Mouse (Mus musculus) frontal cortex, postnatal 10 days (tissue): ENCODE results near the gene Nlgn1.

Experiments used
- DNase-seq, 2 experiments: peaks; one replicate each; pipeline ENCODE4 v3.0.0; 2022; ENCODE audit warnings: low spot score in 2 of 2, mixed read lengths in 1 of 2

Nlgn1 gene

DNA sequence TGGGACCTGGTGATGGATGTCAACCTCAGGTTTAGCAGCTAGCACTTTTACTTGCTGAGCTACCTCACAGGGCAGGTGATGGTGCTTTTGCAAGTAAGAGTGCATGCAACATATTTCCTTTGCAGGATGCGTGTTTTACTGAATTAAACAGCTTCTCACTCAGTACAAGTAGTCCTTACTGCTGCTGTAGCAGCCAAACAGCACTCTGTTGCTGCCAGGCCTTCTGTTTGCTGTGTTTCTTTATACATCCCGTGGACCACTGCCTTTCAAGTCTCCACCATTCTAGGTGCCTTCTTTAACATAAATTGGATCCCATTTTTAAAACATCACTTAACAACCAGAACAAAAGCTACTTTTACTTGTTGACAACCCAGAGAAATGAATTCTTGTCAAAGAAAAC is 502.0 kb downstream of the Nlgn1 start:
- DNase-seq = no peak

DNA sequence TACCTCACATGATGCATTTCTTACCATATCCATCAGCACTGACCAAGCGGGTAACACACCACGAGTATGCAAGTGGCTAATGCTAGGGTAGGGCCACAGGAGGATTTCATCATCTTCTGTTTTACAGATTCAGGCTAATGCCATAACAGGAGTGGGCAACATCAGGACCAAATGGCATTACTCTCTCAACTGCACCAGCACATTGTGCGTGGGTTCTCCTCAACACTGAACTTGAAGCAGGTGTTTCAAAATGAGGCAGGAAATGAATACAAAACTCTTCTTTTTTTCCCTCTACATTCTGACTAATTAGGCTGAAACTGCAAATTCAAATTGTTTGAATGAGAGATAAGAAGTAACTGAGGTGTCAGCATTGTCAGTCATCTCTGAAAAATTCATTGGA is 518.9 kb downstream of the Nlgn1 start:
- DNase-seq = no peak

DNA sequence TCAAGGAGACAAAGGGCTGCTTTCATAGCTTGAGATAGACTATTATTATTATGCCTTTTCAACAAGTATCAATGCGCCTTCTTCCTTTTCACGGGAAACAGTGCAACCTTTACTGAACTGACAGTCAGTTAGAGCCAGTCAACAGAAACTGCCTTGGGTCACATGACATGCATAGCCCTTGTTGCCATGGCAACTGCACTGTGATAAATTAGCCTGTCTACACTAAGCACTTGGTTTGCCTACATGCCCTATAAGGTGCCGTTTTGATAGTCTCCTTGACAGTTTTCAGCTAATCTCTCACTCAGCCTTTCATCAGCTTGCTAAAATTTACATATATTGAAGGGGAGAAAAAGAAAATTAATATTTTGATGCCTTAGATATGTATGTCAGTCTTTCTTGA is 524.7 kb downstream of the Nlgn1 start:
- DNase-seq = peak; percentile 44 to 49

DNA sequence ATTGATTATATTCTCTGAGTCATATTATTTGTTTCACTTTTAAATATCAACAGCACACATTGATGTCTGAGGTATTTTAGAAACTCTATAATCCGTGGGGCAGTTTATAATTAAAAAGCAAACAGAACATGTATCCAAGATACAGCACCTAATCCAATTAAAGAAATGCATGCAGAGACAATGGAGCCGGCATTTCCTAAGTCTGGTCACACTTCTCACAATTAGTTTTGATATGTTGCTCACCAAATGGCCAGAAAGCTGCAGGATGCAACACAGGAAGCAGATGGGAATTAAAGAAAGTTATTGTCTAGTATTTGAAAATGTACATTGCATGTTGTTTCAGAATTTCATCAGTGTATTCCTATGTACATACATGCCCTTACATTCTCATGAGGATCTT is 550.6 kb downstream of the Nlgn1 start:
- no peak for DNase-seq

DNA sequence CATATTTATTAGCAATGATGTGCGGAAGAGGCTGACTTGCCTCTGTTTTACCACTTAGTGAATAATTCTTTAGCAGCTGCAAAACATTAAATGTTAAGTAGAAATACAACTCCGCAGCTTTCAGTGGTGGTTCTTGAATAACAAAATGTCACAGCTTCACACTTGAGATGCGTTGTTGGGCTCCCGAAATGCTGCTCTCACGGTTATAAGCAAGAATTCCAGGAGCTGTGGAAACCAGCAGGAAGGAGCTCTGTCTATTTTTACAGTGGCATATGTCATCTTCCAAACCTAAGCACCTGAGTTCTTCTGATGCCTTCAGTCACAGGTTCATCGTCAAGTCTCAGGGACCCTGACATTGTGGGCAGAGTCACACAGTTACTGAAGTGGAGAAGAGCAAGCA is 556.8 kb downstream of the Nlgn1 start:
- no peak for DNase-seq

DNA sequence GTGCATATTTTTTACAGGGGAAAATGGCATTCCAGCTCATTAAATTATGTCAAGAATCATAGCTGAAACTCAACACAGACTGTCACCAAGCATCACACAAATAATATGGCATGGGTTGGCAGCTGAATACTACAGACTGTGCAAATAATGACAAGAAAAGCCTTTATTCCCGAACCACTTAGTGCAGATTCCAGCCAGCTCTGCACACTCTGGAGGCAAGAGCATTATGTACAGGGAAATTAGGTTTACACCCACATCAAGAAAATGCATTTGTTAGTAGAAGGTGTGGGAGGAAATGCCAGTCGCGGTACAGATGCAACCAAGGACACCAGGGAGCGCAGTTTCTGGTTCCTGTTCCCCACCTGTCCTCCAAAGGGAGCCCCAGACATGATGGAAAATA is 558.4 kb downstream of the Nlgn1 start:
- DNase-seq = peak; percentile 11 to 13

DNA sequence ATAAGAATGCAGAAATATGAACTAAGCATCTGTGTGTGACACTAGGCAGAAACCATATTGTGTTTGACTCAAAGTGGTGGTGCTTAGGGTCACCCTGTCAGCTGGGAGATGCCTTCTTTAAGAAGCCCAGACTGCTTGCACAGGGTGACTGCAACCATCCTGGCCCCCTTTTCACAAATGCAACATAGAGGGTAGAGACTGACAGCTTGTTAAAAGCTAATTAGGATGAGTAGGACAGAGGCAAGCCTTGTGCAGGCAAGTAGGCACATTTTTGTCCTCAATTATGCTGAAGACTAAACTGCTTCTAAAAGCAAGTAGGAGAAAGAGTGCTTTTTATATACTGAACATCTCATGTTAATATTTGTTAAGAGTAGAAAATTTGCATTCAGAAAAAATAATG is 558.8 kb downstream of the Nlgn1 start:
- no peak for DNase-seq

DNA sequence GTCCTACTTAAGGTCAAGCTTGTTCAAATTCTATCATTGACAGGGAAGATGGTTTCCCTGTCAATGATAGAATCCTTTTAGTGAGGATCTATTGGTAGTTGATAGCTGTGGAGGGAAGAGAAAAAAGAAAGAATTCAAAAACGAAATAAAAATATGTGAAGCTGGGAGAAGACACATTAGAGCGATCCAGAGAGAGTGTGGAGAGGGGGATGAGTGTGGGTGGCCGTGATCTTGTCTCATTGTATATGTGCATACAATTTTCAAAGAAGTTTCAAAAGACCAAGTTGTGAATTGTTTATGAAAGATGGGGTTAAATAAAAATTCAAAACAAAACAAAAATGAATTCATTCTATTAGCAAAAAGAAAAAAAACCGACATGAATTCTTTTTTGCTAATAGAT is 568.6 kb downstream of the Nlgn1 start:
- no peak for DNase-seq

DNA sequence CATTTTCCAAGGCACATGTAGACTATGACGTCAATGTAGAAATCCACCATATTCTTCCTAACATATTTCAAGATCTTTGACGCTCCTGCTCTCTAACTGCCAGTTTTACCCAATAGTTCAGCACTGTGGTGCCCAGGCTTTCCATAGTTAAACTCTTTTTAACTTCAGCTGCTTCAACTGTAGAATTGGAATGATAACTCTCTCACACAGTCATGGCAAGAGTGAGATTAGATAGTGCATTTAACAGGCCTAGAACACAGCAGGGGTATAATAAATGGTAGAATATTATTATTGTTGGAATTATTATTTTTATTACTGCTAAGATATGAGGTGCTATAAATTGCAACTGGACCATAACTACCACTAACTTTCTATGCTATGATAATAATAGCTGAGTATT is 574.4 kb downstream of the Nlgn1 start:
- no peak for DNase-seq

DNA sequence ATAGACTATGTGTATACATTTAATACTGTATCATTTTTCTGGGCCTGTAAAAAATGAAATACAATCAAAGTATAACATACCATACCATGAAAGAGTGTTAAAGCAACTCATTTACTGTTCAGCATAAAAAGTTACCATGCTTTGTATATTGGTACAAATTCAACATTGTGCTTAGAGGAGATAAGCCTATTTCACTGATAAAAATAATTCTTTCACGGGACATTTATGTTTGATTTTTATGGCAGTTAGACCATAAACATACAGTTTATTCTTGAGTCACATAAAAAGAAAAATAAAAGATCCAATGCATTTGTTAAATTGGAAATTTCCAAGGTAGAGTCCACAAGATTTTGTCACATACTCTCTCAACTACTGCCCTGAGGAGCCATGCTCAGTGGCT is 608.1 kb downstream of the Nlgn1 start:
- no peak for DNase-seq

DNA sequence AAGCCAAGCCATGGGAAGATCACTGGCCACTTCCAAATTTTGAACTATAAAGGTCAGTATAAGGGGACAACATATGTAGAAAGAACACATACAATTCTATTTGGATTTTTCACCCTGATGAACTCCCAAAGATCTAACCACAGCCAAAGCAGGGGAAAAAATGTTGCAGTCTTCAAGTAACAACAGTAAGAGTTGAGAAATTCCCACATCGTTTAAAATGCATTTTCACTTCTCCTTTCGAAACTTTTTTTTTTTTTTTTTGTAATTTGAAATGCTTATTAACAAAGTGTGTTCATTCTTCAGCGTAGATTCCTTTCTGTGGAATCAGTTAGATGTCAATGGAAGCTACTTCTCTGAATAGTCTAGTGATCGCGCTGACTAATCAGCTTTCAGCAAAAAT is 610.8 kb downstream of the Nlgn1 start:
- DNase-seq = no peak

DNA sequence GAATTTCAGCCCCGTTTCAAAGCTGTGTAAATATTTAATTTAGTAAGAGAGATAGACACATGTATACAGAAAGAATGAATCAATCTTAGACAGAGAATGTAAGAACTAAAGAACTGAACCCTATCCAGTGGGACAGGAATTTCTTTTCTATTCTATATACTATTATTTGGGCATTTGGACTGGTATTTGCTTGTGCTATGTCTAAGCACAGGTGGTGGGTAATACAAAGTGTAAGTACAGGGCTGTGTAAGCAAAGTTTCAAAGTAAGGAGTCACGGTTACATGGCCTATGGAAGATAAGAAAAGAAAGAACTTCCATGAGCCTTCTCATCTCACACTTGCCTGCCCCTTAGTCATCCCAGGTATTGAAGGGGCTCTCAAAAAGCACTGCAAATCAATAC is 624.9 kb downstream of the Nlgn1 start:
- DNase-seq = no peak

DNA sequence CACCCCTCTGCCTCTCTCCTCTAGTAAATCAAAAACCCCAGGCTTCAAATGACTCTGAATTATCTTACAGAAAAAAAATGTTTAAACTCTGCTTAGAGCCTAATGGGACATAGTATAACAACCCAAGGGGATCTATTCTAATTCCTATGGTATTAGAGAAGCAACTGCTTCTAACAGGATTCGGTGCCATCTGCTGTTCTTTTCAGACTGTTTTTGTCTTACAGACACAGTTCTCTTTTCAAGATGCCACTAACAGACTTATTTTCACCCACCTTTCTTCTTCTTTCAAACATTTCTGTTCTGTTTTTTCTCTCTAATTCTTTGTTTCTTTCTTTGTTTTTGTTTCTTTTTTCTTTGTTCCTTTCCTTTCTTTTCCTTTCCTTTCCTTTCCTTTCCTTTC is 635.0 kb downstream of the Nlgn1 start:
- DNase-seq = no peak

DNA sequence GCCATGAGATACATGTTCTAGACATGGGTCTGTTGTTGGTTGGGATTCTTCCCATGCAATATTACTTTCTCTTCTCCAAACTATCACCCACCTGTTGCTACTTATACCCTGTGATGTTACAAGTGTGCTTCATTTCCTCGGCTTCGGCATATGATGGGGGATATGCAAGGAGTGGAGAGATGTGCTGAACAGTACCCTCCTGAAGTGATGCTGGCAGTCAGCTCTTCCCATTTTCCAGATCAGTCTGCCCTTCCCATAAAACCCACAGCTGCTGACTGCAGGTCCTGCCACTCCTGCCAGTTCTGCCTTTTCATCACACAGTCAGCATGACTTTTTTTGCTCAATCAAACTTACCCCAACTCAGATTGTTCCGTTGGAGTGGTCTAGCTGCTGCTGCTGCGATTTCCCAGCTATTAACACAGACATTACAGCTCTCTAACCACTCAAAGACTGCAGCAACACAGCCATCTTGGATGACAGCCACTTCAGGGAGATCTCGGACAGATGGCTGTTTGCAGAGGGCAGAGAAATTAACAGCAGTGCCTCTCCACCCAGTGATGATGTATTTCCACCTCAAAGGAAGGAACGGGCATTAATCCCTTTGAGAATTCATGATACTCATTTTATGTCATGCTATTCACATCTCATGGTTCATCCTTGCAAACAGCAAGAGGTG is 643.3 kb downstream of the Nlgn1 start:
- no peak for DNase-seq

DNA sequence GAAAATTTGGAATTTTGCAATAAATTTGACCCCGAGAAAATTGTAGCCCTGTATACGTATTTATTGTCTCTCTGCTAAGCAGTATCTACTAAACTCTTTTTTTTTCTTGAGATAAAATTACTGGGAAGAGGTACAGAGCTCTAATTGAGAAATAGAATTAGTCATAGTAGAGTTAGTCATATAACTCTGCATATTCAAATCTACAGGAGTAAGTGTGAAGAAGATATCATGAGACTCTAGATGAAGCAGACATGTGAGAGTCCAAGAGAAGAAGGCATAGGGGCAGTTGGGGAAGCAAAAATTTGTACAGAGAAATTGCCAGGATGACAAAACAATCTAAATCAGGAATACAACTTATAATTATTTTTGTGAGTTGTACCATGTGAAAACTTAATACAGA is 648.6 kb downstream of the Nlgn1 start:
- DNase-seq = no peak

DNA sequence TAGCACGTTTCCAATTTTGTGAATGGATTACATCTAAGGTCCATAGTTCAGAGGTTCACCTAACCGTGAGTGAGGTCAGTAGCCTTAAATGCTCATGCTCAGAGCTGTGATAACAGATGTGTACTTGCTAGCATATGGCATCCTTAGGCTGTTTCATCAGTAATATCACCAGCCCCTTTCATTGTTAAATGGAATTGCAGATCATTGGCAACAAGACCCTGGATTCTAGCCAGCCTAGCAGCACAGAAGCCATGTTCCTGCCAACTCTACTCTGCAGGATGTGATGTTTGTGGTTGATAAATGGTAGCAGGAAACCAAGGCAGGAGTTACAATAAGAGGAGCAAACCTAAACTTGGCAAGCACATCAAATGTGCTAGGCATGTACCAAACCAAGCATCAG is 652.9 kb downstream of the Nlgn1 start:
- DNase-seq = no peak

DNA sequence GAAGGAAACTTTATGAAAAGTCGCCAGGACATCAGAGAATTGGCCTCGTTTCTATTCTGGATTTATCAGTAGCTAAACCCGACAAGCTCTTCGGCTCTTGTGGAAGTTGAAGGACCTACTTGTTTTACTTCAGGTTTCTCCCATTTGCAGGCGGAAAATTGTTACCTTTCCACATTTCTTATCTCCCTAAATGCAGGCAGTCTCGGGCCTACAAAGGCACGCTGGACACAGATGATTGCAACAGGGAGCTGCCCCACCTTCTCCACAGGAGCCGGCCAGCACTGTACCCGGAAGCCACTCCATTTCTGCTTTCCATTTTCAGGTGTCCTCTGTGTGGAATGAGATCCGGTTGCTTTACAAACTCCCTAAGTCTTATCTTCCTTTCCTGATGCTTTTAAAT is 656.4 kb downstream of the Nlgn1 start:
- no peak for DNase-seq

DNA sequence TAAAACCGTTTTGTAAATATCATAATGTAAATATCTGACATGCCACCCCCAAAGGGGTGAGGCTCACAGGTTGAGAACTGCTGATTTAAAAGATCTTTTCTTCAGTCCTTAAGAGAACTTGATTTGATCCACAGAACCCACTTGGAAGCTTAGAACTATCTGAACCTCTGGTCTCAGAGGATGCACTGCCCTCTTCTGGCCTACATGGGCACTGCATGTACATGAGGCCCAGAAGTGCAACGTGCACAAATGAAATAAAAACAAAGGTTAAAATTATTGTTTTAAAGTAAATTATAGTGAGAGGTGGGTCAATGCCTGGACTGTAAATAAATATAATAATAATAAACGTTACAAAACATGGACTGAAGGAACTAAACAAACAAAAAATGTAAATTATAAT is 657.2 kb downstream of the Nlgn1 start:
- no peak for DNase-seq

DNA sequence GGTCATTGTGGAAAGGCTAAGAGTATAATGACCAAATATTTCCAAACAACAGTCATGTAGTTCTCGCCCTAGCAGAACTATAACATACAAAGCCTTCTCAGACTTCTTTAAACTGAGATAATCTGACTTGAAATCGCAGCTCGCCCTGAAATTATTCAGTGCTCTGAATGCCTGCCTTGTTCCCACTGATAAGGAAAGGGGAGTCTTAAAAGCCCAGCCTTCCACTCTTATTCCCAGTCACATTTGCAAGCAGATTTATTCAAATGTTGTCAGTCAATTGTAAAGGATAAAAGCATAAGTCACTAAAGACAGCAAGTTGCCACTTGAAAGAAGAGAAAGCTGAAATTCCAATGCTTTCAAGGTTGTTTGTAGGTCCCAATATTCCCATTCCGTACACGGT is 658.9 kb downstream of the Nlgn1 start:
- no peak for DNase-seq

DNA sequence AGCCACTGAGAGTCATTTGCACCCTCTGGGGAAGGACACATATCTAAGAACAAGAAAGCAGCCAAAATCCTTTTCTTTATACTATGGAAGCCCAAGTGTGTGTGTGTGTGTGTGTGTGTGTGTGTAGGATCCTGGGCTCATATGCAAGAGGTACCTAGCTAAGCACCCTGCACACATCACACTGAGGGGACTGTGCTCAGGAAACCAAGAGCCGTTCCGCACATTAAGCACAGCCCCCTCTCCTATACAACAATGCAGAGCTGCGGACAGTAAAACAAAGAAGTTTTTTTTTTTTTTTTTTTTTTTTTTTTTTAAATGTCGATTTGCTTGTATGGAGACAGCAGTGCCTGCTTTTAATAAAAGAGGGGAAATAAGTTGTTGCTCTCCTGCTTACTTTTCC is 659.5 kb downstream of the Nlgn1 start:
- no peak for DNase-seq

DNA sequence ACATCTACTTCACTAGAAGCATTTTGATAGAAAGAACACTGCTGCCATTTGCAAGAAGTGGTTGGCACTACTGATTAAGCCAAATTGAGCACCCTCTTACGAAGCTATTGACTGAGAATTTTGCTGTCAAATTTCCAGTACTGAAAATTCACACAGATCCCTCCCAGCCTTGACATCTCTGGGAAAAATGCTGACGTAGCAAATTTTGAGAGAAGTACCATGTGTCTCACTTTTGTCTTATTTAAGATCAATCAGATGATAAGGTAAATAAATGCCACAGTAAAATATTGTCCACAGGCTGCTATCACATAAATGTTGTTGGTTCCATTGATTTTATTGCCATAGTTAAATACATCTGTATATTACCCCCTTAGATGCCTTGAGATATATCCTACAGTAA is 668.8 kb downstream of the Nlgn1 start:
- DNase-seq = no peak

DNA sequence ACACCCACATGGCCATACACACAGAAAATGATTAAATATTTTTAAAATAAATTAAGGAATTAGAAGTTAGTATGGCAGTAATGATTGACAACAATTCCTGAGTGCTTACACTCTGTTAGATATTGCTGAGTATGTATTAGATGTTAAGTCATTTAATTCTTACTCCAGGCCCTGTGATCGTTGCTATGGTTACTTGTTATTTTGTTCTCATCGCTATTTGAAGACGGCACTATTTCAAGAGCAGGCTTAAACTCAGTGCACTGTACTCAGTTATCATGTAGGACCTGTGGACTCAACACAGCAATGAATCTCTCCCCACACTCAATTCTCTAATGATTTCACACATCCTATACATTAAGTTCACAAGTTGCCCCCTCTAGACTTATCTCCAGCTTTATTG is 672.0 kb downstream of the Nlgn1 start:
- DNase-seq = no peak

DNA sequence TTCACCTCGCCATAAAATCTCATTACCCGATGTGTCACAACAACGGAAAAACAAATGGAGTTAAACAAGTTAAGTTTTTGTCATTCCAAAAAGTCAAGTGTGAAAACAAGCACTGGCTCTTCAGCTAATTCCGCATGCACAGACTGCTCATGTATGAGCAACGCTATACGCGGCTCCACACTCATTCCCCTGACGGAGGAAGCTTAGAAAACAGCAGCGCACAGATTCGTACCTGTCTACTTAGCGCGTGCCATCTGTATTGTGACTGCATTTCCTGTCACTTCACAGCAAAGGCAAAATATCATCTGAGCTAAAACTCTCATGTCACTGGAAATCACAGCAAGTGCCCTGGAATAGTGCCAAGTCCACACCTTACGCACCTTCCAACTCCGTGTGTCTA is 674.3 kb downstream of the Nlgn1 start:
- no peak for DNase-seq

DNA sequence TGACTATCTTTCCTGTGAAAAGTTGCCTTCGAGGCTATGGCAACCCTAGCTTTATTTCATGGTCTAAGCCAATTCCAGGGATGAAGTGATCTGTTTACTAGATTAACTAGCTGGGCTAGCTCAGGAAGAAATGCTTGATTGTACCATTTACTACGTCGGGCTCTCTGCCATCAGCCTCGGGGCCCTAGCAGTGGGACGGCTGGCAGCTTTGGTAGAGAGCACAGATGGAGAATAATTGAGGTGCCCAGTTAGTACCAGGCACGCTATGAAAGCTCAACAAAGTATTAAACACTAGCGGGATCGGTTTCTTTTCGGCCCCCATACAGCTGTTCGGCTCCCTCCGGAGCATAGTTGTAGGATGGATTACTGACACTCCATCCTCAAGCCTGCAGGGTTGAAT is 675.2 kb downstream of the Nlgn1 start:
- no peak for DNase-seq

DNA sequence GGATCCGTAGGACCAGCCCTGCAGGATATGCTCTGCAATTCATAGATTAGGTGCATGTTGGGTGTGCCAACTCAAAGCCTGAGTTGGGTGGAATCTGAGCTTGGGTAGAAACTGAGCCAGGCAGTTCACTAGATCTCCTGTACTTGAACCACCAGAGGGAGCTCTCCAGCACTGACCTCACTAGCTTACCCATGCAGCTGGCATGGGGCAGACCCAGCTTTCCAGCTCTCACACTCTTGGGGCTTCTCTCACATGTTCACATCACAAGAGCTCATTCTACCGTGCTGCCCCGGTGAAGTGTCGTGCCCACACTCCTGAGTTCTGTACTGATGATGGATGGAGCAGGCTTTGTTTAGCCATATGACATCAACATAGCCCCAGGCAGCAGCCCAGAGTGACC is 679.2 kb downstream of the Nlgn1 start:
- no peak for DNase-seq
